Mouse (Mus musculus) liver, postnatal 0 days (tissue): Measurements from ENCODE around the gene 4930453N24Rik.

Experiments
- CTCF ChIP-seq: sonication (generic); IDR thresholded peaks from 2 replicates; pipeline ENCODE4 v1.5.1; 2016; ENCODE audit warnings: antibody characterized with exemption, low read depth
- EP300 ChIP-seq: IDR thresholded peaks from 2 replicates; pipeline ENCODE4 v1.6.1; 2016; ENCODE audit warnings: antibody characterized with exemption, low read depth, mild to moderate bottlenecking

- TF ChIP-seq EP300 (no peak), CTCF (no peak)
These were observed 53.1 kb downstream of the 4930453N24Rik start for GRCm38 (mm10) chr16:64717814-64718213.
